Mouse (Mus musculus) lung, embryonic 15.5 days (tissue): ENCODE data around the gene Olfr1121. TPM values are rescaled to one million over a fixed set of nuclear protein-coding genes. Genes with fewer than 3 reads are reported as not detected.
"Not testable (repeated sequence)": the region's sequence is repeated elsewhere in the genome, so short reads cannot be mapped to it uniquely, and the experiment has no call there.

Experiments used
- ATAC-seq: fragments of 200-750 bp; cut with Nextera tagmentation; 2 replicates; pipeline ENCODE4 v1.8.0; 2017; ENCODE audit warnings: moderate number of reproducible peaks, borderline replicate concordance; ENCODE audit not compliant: low FRiP score, low TSS enrichment; ENCODE audit errors: extremely low read depth
- H3K27ac ChIP-seq: fragments of 300-500 bp; sonication (generic); 2 replicates; pipeline ENCODE4 v1.5.1; 2015; ENCODE audit warnings: moderate library complexity, mild to moderate bottlenecking, inconsistent platforms
- H3K27me3 ChIP-seq: fragments of 300-500 bp; sonication (generic); 2 replicates; pipeline ENCODE4 v1.6.1; 2015; ENCODE audit warnings: inconsistent platforms
- H3K36me3 ChIP-seq: fragments of 300-500 bp; sonication (generic); 2 replicates; pipeline ENCODE4 v1.6.1; 2015; ENCODE audit warnings: inconsistent platforms
- H3K4me1 ChIP-seq: fragments of 300-500 bp; sonication (generic); 2 replicates; pipeline ENCODE4 v1.6.1; 2015; ENCODE audit warnings: inconsistent platforms
- H3K4me2 ChIP-seq: fragments of 300-500 bp; sonication (generic); 2 replicates; pipeline ENCODE4 v1.6.1; 2015; ENCODE audit warnings: inconsistent platforms, mild to moderate bottlenecking, moderate library complexity
- H3K4me3 ChIP-seq: fragments of 300-500 bp; sonication (generic); 2 replicates; pipeline ENCODE4 v1.5.1; 2015; ENCODE audit warnings: mild to moderate bottlenecking, inconsistent platforms
- H3K9ac ChIP-seq: fragments of 300-500 bp; sonication (generic); 2 replicates; pipeline ENCODE4 v1.6.1; 2015; ENCODE audit warnings: inconsistent platforms
- H3K9me3 ChIP-seq: fragments of 300-500 bp; sonication (generic); 2 replicates; pipeline ENCODE4 v1.6.1; 2016; ENCODE audit warnings: inconsistent platforms
- WGBS: fragments of 180-500 bp; shearing (Covaris S2); methylation state at CpG from one replicate; pipeline ENCODE4 v1.1.7; 2015; 5-methylcytosine and 5-hydroxymethylcytosine counted together
- polyA plus RNA-seq: library from polyadenylated mRNA; unstranded; fragments of >200 nt; fragmentation: Nextera tagmentation; extraction: Ambion mirVana; gene quantifications from 2 replicates; pipeline ENCODE4 v1.2.1, GENCODE M21; 2015

Olfr1121 gene
- polyA plus RNA-seq: not detected in 2 replicates

DNA sequence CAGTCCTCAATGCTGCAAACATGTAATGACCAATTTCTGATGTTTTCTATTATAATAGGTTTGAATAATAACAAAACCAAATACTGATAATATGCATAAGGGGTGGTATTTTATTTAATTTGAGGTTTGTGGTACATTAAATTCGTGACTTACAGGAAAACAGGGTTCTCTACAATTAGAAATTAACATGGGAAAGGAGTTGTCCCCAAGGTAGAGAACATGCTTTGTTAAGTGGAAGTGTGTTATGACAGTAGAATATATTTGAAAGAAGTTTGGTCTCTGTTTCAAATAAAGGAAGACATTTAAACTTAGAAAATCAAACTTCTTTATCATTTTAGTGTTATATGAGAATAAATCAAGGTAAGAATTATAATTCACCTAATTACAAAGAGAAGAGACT, at the start of gene Olfr1121:
Gene Olfr1121, plus strand, starts transcription at position 301 of the 400 bp plus-strand sequence.
- Histone ChIP-seq H3K9me3 (no peaks in the 10 kb centered on the region), H3K27me3 (no peaks in the 10 kb centered on the region), H3K36me3 (no peaks in the 10 kb centered on the region), H3K27ac (no peak within 1 kb of the TSS), H3K4me3 (no peak within 1 kb of the TSS), H3K4me2 (no peak within 1 kb of the TSS), H3K9ac (no peak within 1 kb of the TSS), H3K4me1 (no peaks in the 10 kb centered on the region)
- WGBS: 29% methylated on average over 1 of the region's 1 CpGs
- ATAC-seq: no peak

DNA sequence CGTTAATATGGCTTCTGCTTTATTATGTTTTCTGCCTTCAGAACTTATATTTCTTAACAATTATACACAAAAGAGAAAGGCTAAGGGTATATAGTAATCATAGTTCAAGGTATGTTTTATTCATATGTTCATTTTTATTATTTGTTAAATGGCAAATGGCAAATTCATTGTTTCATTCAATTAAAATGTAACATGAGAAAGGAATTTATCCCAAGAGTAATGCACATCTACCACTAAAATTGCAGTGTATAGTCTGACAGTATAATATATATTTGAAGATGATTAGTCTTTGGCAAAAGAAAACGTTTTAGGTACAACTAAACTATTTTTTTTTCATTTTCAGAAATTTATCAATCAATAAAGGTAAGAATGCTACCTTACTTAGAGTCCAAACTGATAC, 15.2 kb upstream of the Olfr1121 start, which contains the start of gene Olfr1120:
Gene Olfr1120, plus strand, starts transcription at position 301 of the 400 bp plus-strand sequence.
- no peak for ATAC-seq
- no peaks in the 10 kb centered on the region for H3K36me3 ChIP-seq
- H3K27me3 ChIP-seq: no peaks in the 10 kb centered on the region
- H3K9me3 ChIP-seq: no peaks in the 10 kb centered on the region
- no peaks in the 10 kb centered on the region for H3K4me1 ChIP-seq
- no peak within 1 kb of the TSS for H3K27ac ChIP-seq
- H3K9ac ChIP-seq: no peak within 1 kb of the TSS
- H3K4me2 ChIP-seq: no peak within 1 kb of the TSS
- WGBS: 40% methylated on average over 2 of the region's 2 CpGs
- H3K4me3 ChIP-seq: no peak within 1 kb of the TSS

DNA sequence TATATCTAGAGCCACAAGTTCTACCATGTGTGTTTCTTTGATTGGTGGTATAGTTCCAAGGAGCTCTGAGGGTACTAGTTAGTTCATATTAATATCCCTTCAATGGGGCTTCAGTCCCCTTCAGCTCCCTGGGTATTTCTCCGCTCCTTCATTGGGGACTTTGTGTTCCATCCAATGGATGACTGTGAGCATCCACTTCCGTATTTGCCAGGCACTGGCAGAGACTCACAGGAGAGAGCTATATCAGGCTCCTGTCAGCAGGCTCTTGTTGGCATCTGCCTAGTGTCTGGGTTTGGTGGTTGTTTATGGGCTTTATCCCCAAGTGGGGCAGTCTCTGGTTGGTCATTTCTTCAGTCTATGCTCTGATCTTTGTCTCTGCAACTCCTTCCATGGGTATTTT, 9.6 kb upstream of the Olfr1121 start:
- H3K9me3 ChIP-seq, H3K27ac ChIP-seq, H3K27me3 ChIP-seq, ATAC-seq, H3K4me3 ChIP-seq, H3K9ac ChIP-seq, H3K4me2 ChIP-seq, H3K36me3 ChIP-seq, H3K4me1 ChIP-seq: not testable (repeated sequence)
- 96% methylated on average over 2 of the region's 2 CpGs for WGBS

DNA sequence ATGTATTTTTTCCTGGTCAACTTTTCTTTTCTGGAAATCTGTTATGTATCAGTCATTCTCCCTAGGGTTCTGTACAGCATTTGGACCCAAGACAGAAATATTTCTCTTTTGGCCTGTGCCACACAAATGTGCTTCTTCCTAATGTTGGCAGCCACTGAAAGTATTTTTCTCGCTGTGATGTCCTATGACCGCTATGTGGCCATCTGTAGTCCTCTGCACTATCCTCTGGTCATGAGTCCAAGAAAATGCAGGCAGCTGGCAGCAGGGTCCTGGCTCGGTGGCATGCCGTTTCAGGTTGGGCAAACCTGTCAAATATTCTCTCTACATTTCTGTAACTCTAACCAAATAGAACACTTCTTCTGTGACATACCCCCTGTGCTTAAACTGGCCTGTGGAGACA, 2.0 kb downstream of the Olfr1121 start:
- Histone ChIP-seq H3K9ac (no peak overlapping the region), H3K4me3 (no peak overlapping the region), H3K4me2 (no peak overlapping the region), H3K27ac (no peak overlapping the region), H3K4me1 (no peaks in the 10 kb centered on the region), H3K9me3 (no peaks in the 10 kb centered on the region), H3K27me3 (no peaks in the 10 kb centered on the region), H3K36me3 (no peaks in the 10 kb centered on the region)
- ATAC-seq: no peak
- WGBS: 75% methylated on average over 4 of the region's 4 CpGs

DNA sequence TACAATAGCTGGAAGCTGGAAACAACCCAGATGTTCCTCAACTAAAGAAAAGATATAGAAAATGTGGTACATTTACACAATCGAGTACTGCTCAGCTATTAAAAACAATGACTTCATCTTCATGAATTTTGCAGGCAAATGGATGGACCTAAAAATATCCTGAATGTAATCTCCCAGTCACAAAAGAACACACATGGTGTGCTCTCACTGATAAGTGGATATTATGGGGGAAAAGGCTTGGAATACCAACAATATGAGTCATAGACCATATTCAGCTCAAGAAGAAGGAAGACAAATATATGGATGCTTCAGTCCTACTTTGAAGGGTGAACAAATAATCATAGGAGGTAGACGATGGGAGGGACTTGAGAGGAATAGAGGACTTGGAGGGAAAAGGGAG, 14.2 kb downstream of the Olfr1121 start:
- Histone ChIP-seq H3K4me2 (no peak overlapping the region), H3K27ac (no peak overlapping the region), H3K9ac (no peak overlapping the region), H3K4me3 (no peak overlapping the region), H3K4me1 (no peaks in the 10 kb centered on the region), H3K36me3 (no peaks in the 10 kb centered on the region), H3K27me3 (no peaks in the 10 kb centered on the region), H3K9me3 (no peaks in the 10 kb centered on the region)
- WGBS: 63% methylated on average over 2 of the region's 2 CpGs
- ATAC-seq: no peak

DNA sequence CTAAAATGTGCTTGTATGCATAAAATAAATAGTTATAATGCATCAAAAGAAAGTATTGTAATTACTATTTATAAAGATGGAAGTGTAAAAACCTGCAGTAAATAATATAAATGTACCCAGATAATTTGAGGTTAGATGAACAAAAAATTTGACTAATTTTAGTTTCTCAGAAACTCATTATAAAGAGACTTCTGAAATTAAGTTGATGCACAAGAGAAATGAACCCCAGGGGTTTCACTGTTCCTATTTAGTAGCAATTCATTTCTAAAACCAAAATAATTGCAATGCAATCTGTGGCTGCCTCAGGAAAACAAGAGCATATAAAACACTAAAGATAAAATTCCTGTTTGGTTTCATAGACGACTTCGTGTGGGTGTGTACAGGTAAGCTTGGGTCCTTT, 15.9 kb downstream of the Olfr1121 start, which contains the start of gene Olfr1122:
Gene Olfr1122, plus strand, starts transcription at position 301 of the 400 bp plus-strand sequence.
- Histone ChIP-seq H3K4me3 (no peak within 1 kb of the TSS), H3K4me1 (no peaks in the 10 kb centered on the region)
- 76% methylated on average over 2 of the region's 2 CpGs for WGBS

DNA sequence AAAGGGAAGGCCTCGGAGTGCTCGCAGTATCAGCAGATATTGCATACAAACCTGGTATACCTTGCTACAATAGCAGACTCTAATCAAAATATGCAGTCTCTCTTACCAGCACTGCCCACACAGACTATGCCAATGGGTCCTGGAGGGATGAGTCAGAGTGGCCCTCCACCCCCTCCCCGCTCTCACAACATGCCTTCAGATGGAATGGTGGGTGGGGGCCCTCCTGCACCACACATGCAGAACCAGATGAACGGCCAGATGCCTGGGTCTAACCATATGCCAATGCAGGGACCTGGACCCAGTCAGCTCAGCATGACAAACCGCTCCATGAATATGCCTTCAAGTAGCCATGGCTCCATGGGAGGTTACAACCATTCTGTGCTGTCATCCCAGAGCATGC, 23.9 kb downstream of the Olfr1121 start:
- not testable (repeated sequence) for H3K4me1 ChIP-seq, ATAC-seq, H3K4me3 ChIP-seq, H3K9me3 ChIP-seq, H3K27ac ChIP-seq, H3K9ac ChIP-seq, H3K27me3 ChIP-seq, H3K36me3 ChIP-seq, H3K4me2 ChIP-seq
- 85% methylated on average over 5 of the region's 5 CpGs for WGBS

More for the DNA sequence above, 15.9 kb downstream of the Olfr1121 start, which contains the start of gene Olfr1122:
- Histone ChIP-seq H3K4me2 (no peak within 1 kb of the TSS), H3K27me3 (no peaks in the 10 kb centered on the region), H3K36me3 (no peaks in the 10 kb centered on the region), H3K9me3 (no peaks in the 10 kb centered on the region), H3K27ac (no peak within 1 kb of the TSS), H3K9ac (no peak within 1 kb of the TSS)
- no peak for ATAC-seq

DNA sequence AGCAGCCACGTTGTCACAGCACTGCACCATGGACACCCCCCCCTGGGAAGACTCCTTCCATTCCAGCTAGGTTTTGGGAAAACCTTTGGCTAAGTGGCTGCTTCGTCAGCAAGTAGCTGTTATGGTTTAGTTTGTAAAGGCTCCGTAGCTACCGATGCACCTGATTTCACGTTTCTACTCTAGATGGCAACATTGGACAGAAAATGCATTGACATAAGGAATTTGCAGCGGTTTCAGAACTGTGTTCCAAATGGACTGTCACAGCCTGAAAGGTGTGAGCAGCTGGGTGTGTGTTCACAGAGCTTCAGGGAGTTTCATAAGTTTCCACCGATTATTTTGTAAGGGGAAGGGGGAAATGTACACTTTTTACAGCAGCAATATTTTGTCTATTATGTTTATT, 25.0 kb downstream of the Olfr1121 start:
- H3K9me3 ChIP-seq, ATAC-seq, H3K4me2 ChIP-seq, H3K4me3 ChIP-seq, H3K4me1 ChIP-seq, H3K27ac ChIP-seq, H3K9ac ChIP-seq, H3K27me3 ChIP-seq, H3K36me3 ChIP-seq: not testable (repeated sequence)
- WGBS: 75% methylated on average over 7 of the region's 7 CpGs

DNA sequence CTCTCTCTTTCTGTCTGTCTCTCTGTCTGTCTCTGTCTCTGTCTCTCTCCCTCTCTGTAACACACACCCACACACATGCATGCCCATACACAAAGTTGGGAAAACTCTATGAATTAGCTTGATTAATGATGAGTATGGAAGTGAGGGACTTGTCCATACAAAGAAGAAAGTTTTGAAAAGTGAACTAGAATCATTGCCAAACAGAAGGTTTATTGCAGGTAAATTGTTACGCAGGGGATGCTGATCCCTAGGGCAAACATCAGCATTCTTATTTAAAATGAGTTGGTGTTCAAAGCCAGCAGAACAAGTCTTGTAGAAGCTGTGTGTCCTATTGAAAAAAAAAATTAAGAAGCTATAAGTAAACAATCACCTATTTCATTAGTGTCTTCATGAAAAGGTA, 46.6 kb downstream of the Olfr1121 start, which contains the start of gene Olfr1123:
Gene Olfr1123, plus strand, starts transcription at position 301 of the 400 bp plus-strand sequence.
- ATAC-seq: no peak
- no peak within 1 kb of the TSS for H3K27ac ChIP-seq
- no peak within 1 kb of the TSS for H3K4me2 ChIP-seq
- WGBS: 90% methylated on average over 1 of the region's 1 CpGs
- H3K9me3 ChIP-seq: no peaks in the 10 kb centered on the region
- no peaks in the 10 kb centered on the region for H3K4me1 ChIP-seq
- no peaks in the 10 kb centered on the region for H3K27me3 ChIP-seq
- H3K4me3 ChIP-seq: no peak within 1 kb of the TSS
- H3K9ac ChIP-seq: no peak within 1 kb of the TSS
- no peaks in the 10 kb centered on the region for H3K36me3 ChIP-seq

Other genes with a start within 250 kb of the Olfr1121 start
- gene Olfr1110, start 229.6 kb upstream of the Olfr1121 start, polyA plus RNA-seq: not detected in 2 replicates
- gene Olfr1111, start 217.3 kb upstream of the Olfr1121 start, polyA plus RNA-seq: not detected in 2 replicates
- not detected in 2 replicates for gene Olfr1112, start 182.1 kb upstream of the Olfr1121 start, polyA plus RNA-seq
- gene Olfr1113, start 160.9 kb upstream of the Olfr1121 start, polyA plus RNA-seq: not detected in 2 replicates
- gene Olfr1115, start 121.9 kb upstream of the Olfr1121 start, polyA plus RNA-seq: not detected in 2 replicates
- gene Olfr1116, start 102.4 kb upstream of the Olfr1121 start, polyA plus RNA-seq: not detected in 2 replicates
- gene Olfr1118, start 62.3 kb upstream of the Olfr1121 start, polyA plus RNA-seq: not detected in 2 replicates
- not detected in 2 replicates for gene Olfr1120, start 15.1 kb upstream of the Olfr1121 start, polyA plus RNA-seq
- not detected in 2 replicates for gene Olfr1122, start 16.0 kb downstream of the Olfr1121 start, polyA plus RNA-seq
- gene Olfr1123, start 46.7 kb downstream of the Olfr1121 start, polyA plus RNA-seq: not detected in 2 replicates
- 0.07 and 0.09 TPM in 2 replicates for gene Olfr1124, start 60.4 kb downstream of the Olfr1121 start, polyA plus RNA-seq
- not detected in 2 replicates for gene Olfr1126, start 84.1 kb downstream of the Olfr1121 start, polyA plus RNA-seq
- not detected in 2 replicates for gene Pramel7, start 127.2 kb downstream of the Olfr1121 start, polyA plus RNA-seq
- not detected in 2 replicates for gene Pramel6, start 136.7 kb downstream of the Olfr1121 start, polyA plus RNA-seq
- not detected in 2 replicates for gene Olfr153, start 161.9 kb downstream of the Olfr1121 start, polyA plus RNA-seq
- not detected in 2 replicates for gene Olfr1128, start 175.6 kb downstream of the Olfr1121 start, polyA plus RNA-seq
- gene Olfr1129, start 204.0 kb downstream of the Olfr1121 start, polyA plus RNA-seq: not detected in 2 replicates
- gene Olfr1130, start 236.3 kb downstream of the Olfr1121 start, polyA plus RNA-seq: not detected in 2 replicates